Mouse (Mus musculus) ES-E14 (cell line): Measurements from ENCODE around the gene Ncmap. TPM values are rescaled to one million over a fixed set of nuclear protein-coding genes. Genes with fewer than 3 reads are reported as not detected.

ENCODE experiments used
- DNase-seq: peaks from one replicate; pipeline ENCODE4 v3.0.0-alpha.2; 2013; ENCODE audit warnings: low read depth, low spot score
- H3K27ac ChIP-seq: 2 replicates; pipeline ENCODE4 v1.5.1; 2012; ENCODE audit warnings: low read depth, mild to moderate bottlenecking, low read length, moderate library complexity, mixed read lengths; ENCODE audit not compliant: poor library complexity, insufficient read depth, severe bottlenecking
- H3K36me3 ChIP-seq: 2 replicates; pipeline ENCODE4 v1.6.1; 2012; ENCODE audit warnings: mild to moderate bottlenecking, low read length, moderate library complexity, mixed read lengths; ENCODE audit not compliant: control insufficient read depth, poor library complexity, insufficient read depth, severe bottlenecking
- H3K4me1 ChIP-seq, 2 experiments: fragments of 150-350 bp in 1 of 2; sonication (generic) in 1 of 2; 2 replicates each; pipeline ENCODE4 v1.6.1; 2012; ENCODE audit warnings: low read length in 2 of 2, mild to moderate bottlenecking in 1 of 2, mixed read lengths in 1 of 2; ENCODE audit not compliant: control insufficient read depth in 2 of 2, insufficient read depth in 2 of 2, poor library complexity in 1 of 2
- H3K4me3 ChIP-seq, 2 experiments: fragments of 150-350 bp in 1 of 2; sonication (generic) in 1 of 2; 2 replicates each; pipeline ENCODE4 v1.5.1; 2012; ENCODE audit warnings: low read length in 2 of 2, low read depth in 1 of 2, mild to moderate bottlenecking in 1 of 2, mixed read lengths in 1 of 2; ENCODE audit not compliant: insufficient read depth in 1 of 2, poor library complexity in 1 of 2, severe bottlenecking in 1 of 2
- H3K9ac ChIP-seq: 2 replicates; pipeline ENCODE4 v1.6.1; 2012; ENCODE audit warnings: low read depth, mild to moderate bottlenecking, low read length, mixed read lengths; ENCODE audit not compliant: poor library complexity, insufficient read depth, severe bottlenecking
- H3K9me3 ChIP-seq: fragments of 150-350 bp; sonication (generic); 2 replicates; pipeline ENCODE4 v1.6.1; 2012; ENCODE audit warnings: low read depth, mild to moderate bottlenecking, low read length; ENCODE audit not compliant: control insufficient read depth, insufficient read depth
- CHD2 ChIP-seq: IDR thresholded peaks from 2 replicates; pipeline ENCODE4 v1.6.1; 2014; ENCODE audit warnings: mild to moderate bottlenecking, low read depth, low read length, inconsistent platforms
- HCFC1 ChIP-seq: IDR thresholded peaks from 2 replicates; pipeline ENCODE4 v1.6.1; 2012; ENCODE audit warnings: low read length, inconsistent platforms, borderline replicate concordance; ENCODE audit not compliant: insufficient read depth
- MAFK ChIP-seq: IDR thresholded peaks from 2 replicates; pipeline ENCODE4 v1.6.1; 2014; ENCODE audit warnings: mild to moderate bottlenecking, low read depth, low read length, inconsistent platforms; ENCODE audit not compliant: insufficient read depth
- ZC3H11A ChIP-seq: IDR thresholded peaks from 2 replicates; pipeline ENCODE4 v1.6.1; 2012; ENCODE audit warnings: low read depth, mild to moderate bottlenecking, inconsistent platforms, low read length, borderline replicate concordance
- ZNF384 ChIP-seq: IDR thresholded peaks from 2 replicates; pipeline ENCODE4 v1.6.1; 2012; ENCODE audit warnings: low read depth, low read length, inconsistent platforms
- in situ Hi-C, 2 experiments: fragments of 600-800 bp; cut with MboI; formaldehyde crosslinking; loops; one replicate each; pipeline ENCODE4 v1.15.1; 2025; ENCODE audit warnings: low sequenced_read_pairs in 2 of 2, inconsistent platforms in 1 of 2; ENCODE audit not compliant: unreplicated experiment in 2 of 2
- total RNA-seq: library from RNA; depleted of rRNA; stranded (reverse); fragments of 300-350 nt; gene quantifications from 2 replicates; pipeline ENCODE4 v1.2.3, GENCODE M21; 2012

Gene Ncmap
- total RNA-seq, 1 experiment, result 1.6 TPM

GRCm38 (mm10) chr4:135429990-135430760 lies 32.1 kb upstream of the Ncmap start:
- no peak for DNase-seq
- no peak overlapping the region for H3K4me3 ChIP-seq
- TF ChIP-seq MAFK (no peak), HCFC1 (no peak), CHD2 (no peak), ZC3H11A (no peak), ZNF384 (no peak)
- no peaks in the 10 kb centered on the region for H3K9me3 ChIP-seq
- in situ Hi-C loops, result no loop called here
- H3K36me3 ChIP-seq, result peaks cover 2% of the 10 kb centered on the region; the same call in 1 of the 2 replicates
- H3K4me1 ChIP-seq, result peaks cover 2 to 5% of the 10 kb centered on the region in 2 experiments; a peak in 1 of 4 replicates
- H3K27ac ChIP-seq, result no peak overlapping the region
- no peak overlapping the region for H3K9ac ChIP-seq

GRCm38 (mm10) chr4:135429383-135429782 lies 31.4 kb upstream of the Ncmap start:
- no peak for DNase-seq
- H3K4me3 ChIP-seq, result no peak overlapping the region
- H3K36me3 ChIP-seq, result peaks cover 7% of the 10 kb centered on the region; the same call in 1 of the 2 replicates
- TF ChIP-seq CHD2, result no peak
- no peak for TF ChIP-seq MAFK
- no peak for TF ChIP-seq ZC3H11A
- TF ChIP-seq ZNF384, result no peak
- no peak for TF ChIP-seq HCFC1
- in situ Hi-C loops, result no loop called here
- H3K4me1 ChIP-seq, result peaks cover 2 to 4% of the 10 kb centered on the region in 2 experiments; a peak in 1 of 4 replicates
- no peak overlapping the region for H3K27ac ChIP-seq
- no peak overlapping the region for H3K9ac ChIP-seq
- H3K9me3 ChIP-seq, result no peaks in the 10 kb centered on the region

- Histone ChIP-seq H3K4me1 (peaks cover 2 to 5% of the 10 kb centered on the region in 2 experiments; a peak in 1 of 4 replicates), H3K4me3 (no peak overlapping the region), H3K27ac (no peak overlapping the region), H3K9me3 (no peaks in the 10 kb centered on the region), H3K9ac (no peak overlapping the region), H3K36me3 (peaks cover 17% of the 10 kb centered on the region)
- TF ChIP-seq HCFC1, result no peak
- no peak for TF ChIP-seq CHD2
- TF ChIP-seq MAFK, result no peak
- TF ChIP-seq ZC3H11A, result no peak
- no peak for TF ChIP-seq ZNF384
- no peak for DNase-seq
- in situ Hi-C loops, result no loop called here
Observed at GRCm38 (mm10) chr4:135426587-135426986, 28.6 kb upstream of the Ncmap start.

GRCm38 (mm10) chr4:135425625-135426024 lies 27.6 kb upstream of the Ncmap start:
- H3K9ac ChIP-seq, result no peak overlapping the region
- H3K27ac ChIP-seq, result no peak overlapping the region
- H3K4me1 ChIP-seq, result peaks cover 2 to 7% of the 10 kb centered on the region in 2 experiments; a peak in 1 of 4 replicates
- no peak for TF ChIP-seq CHD2
- TF ChIP-seq ZC3H11A, result no peak
- no peak for TF ChIP-seq ZNF384
- no peak for TF ChIP-seq MAFK
- no peak for TF ChIP-seq HCFC1
- H3K9me3 ChIP-seq, result no peaks in the 10 kb centered on the region
- peaks cover 18% of the 10 kb centered on the region for H3K36me3 ChIP-seq
- H3K4me3 ChIP-seq, result no peak overlapping the region
- in situ Hi-C loops, result no loop called here
- DNase-seq, result no peak

GRCm38 (mm10) chr4:135420961-135421360 lies 22.9 kb upstream of the Ncmap start:
- Histone ChIP-seq H3K36me3 (peaks cover 28% of the 10 kb centered on the region), H3K9me3 (no peaks in the 10 kb centered on the region), H3K4me1 (peaks cover 0 to 6% of the 10 kb centered on the region in 2 experiments; a peak in 1 of 4 replicates), H3K4me3 (peak overlapping the region; percentile 63 to 78; a peak in 3 of 4 replicates), H3K27ac (no peak overlapping the region; the same call in 1 of the 2 replicates), H3K9ac (peak overlapping the region; percentile 88; the same call in 1 of the 2 replicates)
- TF ChIP-seq HCFC1, result no peak
- no peak for TF ChIP-seq CHD2
- TF ChIP-seq ZNF384, result no peak
- TF ChIP-seq ZC3H11A, result no peak
- TF ChIP-seq MAFK, result no peak
- DNase-seq, result no peak
- in situ Hi-C loops, result no loop called here
